22 mouse cellular contexts compared by ENCODE assay signal in the genomic region with DNA sequence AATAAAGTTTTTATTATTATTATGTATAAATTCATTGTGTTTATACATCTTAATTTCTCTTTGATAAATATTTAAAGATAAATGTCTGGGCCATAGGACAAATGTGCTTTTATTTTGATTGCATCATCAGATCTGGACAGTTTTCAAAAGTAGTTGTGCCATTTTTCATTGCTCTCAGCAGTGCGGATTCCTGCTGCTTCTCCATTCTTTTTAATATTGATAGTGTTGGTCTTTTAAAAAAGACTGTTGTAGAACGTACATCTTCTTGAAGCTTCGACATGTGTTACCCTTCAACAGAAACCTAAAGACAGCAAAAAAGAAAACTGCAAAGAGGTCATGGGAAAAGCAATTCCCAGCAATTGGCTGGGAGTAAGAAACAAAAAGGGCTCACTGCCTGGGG. TPM values are rescaled to one million over a fixed set of nuclear protein-coding genes. Genes with fewer than 3 reads are reported as not detected.
DNase-seq lines count a peak whose midpoint lies in the region; ATAC-seq and TF ChIP-seq lines count a peak whose summit lies in the region.
"Had no signal": no experiment of that assay in that cellular context is flagged by ENCODE, and none has a peak within 500 bp of the region (broad histone marks: within the 10 kb centered on the region; RNA-seq: fewer than 3 reads in every experiment).

No protein-coding gene starts in this region.

- peak; percentile 65 for ATAC-seq in lung, embryonic 14.5 days (ENCODE audit: insufficient read depth)
- ATAC-seq in lung, embryonic 16.5 days (ENCODE audit: low read depth), result peak; percentile 67
- ATAC-seq in stomach, embryonic 16.5 days (ENCODE audit: insufficient read depth, low FRiP score), result peak; percentile 40; the same call in 1 of the 2 replicates
- no peak for ATAC-seq in stomach, postnatal 0 days (ENCODE audit: low FRiP score, low TSS enrichment)
- ATAC-seq: forebrain, embryonic 14.5 days had no signal

- peak; percentile 84 for DNase-seq in lung, embryonic 14.5 days
- DNase-seq in lung, postnatal 4 days, result no peak
- no peak for DNase-seq in lung, postnatal 36 days
- DNase-seq in stomach, postnatal 0 days (ENCODE audit: low spot score), result no peak
- DNase-seq: adrenal gland, adult 2 months; adrenal gland, postnatal 10 days; adrenal gland, postnatal 25 days; cerebellum, adult 11 months; cerebellum, adult 18-20 months; cerebellum, adult 8-10 months; cerebellum, adult 9-11 months; cerebellum, postnatal 14 days; cerebellum, postnatal 36 days; embryo, embryonic 11 days had no signal

- TF ChIP-seq EP300 in stomach, postnatal 0 days (optimal IDR thresholded peaks at IDR 0.05), result no peak

- no peaks in the 10 kb centered on the region for H3K4me1 ChIP-seq in lung, embryonic 14.5 days (ENCODE audit: insufficient read depth)
- 0 out of 2 replicates have a peak, but pooled peaks cover 2% of the 10 kb centered on the region for H3K4me1 ChIP-seq in lung, embryonic 16.5 days (replicated peaks; ENCODE audit: control insufficient read depth, insufficient read depth, low read length)
- no peaks in the 10 kb centered on the region for H3K4me1 ChIP-seq in stomach, embryonic 16.5 days (ENCODE audit: control insufficient read depth, insufficient read depth, low read length)
- no peaks in the 10 kb centered on the region for H3K4me1 ChIP-seq in stomach, postnatal 0 days (replicated peaks; ENCODE audit: control insufficient read depth, insufficient read depth)
- H3K4me1 ChIP-seq: embryonic facial prominence, embryonic 13.5 days; embryonic facial prominence, embryonic 15.5 days; forebrain, embryonic 10.5 days; forebrain, embryonic 12.5 days had no signal

- H3K4me3 ChIP-seq in lung, embryonic 14.5 days (ENCODE audit: low read depth, low read length), result no peak overlapping the region
- no peak overlapping the region for H3K4me3 ChIP-seq in lung, embryonic 16.5 days (ENCODE audit: low read length)
- H3K4me3 ChIP-seq in stomach, embryonic 16.5 days (replicated peaks; ENCODE audit: low read length), result no peak overlapping the region
- H3K4me3 ChIP-seq in stomach, postnatal 0 days (ENCODE audit: low read depth, low read length), result no peak overlapping the region
- H3K4me3 ChIP-seq: embryonic facial prominence, embryonic 13.5 days; embryonic facial prominence, embryonic 15.5 days; erythroblast, embryonic 14.5 days; forebrain, embryonic 10.5 days; forebrain, embryonic 12.5 days had no signal

- H3K9me3 ChIP-seq in lung, embryonic 14.5 days (ENCODE audit: low read depth, low read length), result no peaks in the 10 kb centered on the region
- H3K9me3 ChIP-seq in lung, embryonic 16.5 days (ENCODE audit: control insufficient read depth, low read length), result no peaks in the 10 kb centered on the region
- no peaks in the 10 kb centered on the region for H3K9me3 ChIP-seq in stomach, embryonic 16.5 days (replicated peaks; ENCODE audit: control insufficient read depth, low read length)
- no peaks in the 10 kb centered on the region for H3K9me3 ChIP-seq in stomach, postnatal 0 days (ENCODE audit: control insufficient read depth, low read length)
- H3K9me3 ChIP-seq: embryonic facial prominence, embryonic 13.5 days; embryonic facial prominence, embryonic 15.5 days; forebrain, embryonic 10.5 days; forebrain, embryonic 12.5 days had no signal

- no peak overlapping the region for H3K9ac ChIP-seq in lung, embryonic 14.5 days
- no peak overlapping the region for H3K9ac ChIP-seq in lung, embryonic 16.5 days (ENCODE audit: low read length)
- H3K9ac ChIP-seq in stomach, embryonic 16.5 days (ENCODE audit: low read length), result no peak overlapping the region
- no peak overlapping the region for H3K9ac ChIP-seq in stomach, postnatal 0 days (ENCODE audit: low read length)
- H3K9ac ChIP-seq: embryonic facial prominence, embryonic 13.5 days; embryonic facial prominence, embryonic 15.5 days; forebrain, embryonic 12.5 days had no signal

- H3K27me3 ChIP-seq in lung, embryonic 14.5 days (ENCODE audit: insufficient read depth, low read length), result no peaks in the 10 kb centered on the region
- no peaks in the 10 kb centered on the region for H3K27me3 ChIP-seq in lung, embryonic 16.5 days (ENCODE audit: control insufficient read depth, insufficient read depth, low read depth, low read length)
- H3K27me3 ChIP-seq in stomach, embryonic 16.5 days (ENCODE audit: control insufficient read depth, insufficient read depth, low read length), result no peaks in the 10 kb centered on the region
- no peaks in the 10 kb centered on the region for H3K27me3 ChIP-seq in stomach, postnatal 0 days (ENCODE audit: control insufficient read depth, insufficient read depth, low read length)
- H3K27me3 ChIP-seq: embryonic facial prominence, embryonic 13.5 days; embryonic facial prominence, embryonic 15.5 days; forebrain, embryonic 12.5 days had no signal

- no peak for TF ChIP-seq CTCF in lung, embryonic 14.5 days (IDR thresholded peaks at IDR 0.05; ENCODE audit: low read depth)
- no peak for TF ChIP-seq CTCF in stomach, postnatal 0 days (IDR thresholded peaks at IDR 0.05; ENCODE audit: low read depth)

- H3K36me3 ChIP-seq in lung, embryonic 14.5 days (ENCODE audit: insufficient read depth), result no peaks in the 10 kb centered on the region
- H3K36me3 ChIP-seq in lung, embryonic 16.5 days (ENCODE audit: control insufficient read depth, insufficient read depth, low read length), result no peaks in the 10 kb centered on the region
- no peaks in the 10 kb centered on the region for H3K36me3 ChIP-seq in stomach, embryonic 16.5 days (ENCODE audit: control insufficient read depth, insufficient read depth, low read length)
- no peaks in the 10 kb centered on the region for H3K36me3 ChIP-seq in stomach, postnatal 0 days (ENCODE audit: control insufficient read depth, insufficient read depth, low read length)
- H3K36me3 ChIP-seq: embryonic facial prominence, embryonic 13.5 days; embryonic facial prominence, embryonic 15.5 days; forebrain, embryonic 10.5 days; forebrain, embryonic 12.5 days had no signal

- H3K4me2 ChIP-seq in lung, embryonic 14.5 days, result no peak overlapping the region
- no peak overlapping the region for H3K4me2 ChIP-seq in lung, embryonic 16.5 days (ENCODE audit: low read depth, low read length)
- no peak overlapping the region for H3K4me2 ChIP-seq in stomach, embryonic 16.5 days (ENCODE audit: low read depth, low read length)
- H3K4me2 ChIP-seq in stomach, postnatal 0 days (replicated peaks; ENCODE audit: low read depth), result no peak overlapping the region
- H3K4me2 ChIP-seq: embryonic facial prominence, embryonic 13.5 days; embryonic facial prominence, embryonic 15.5 days; forebrain, embryonic 12.5 days had no signal

- no peak overlapping the region for H3K27ac ChIP-seq in lung, embryonic 14.5 days (ENCODE audit: low read depth)
- H3K27ac ChIP-seq in lung, embryonic 16.5 days (ENCODE audit: low read length), result no peak overlapping the region
- peak overlapping the region; percentile 38; the same call in 1 of the 2 replicates for H3K27ac ChIP-seq in stomach, embryonic 16.5 days (ENCODE audit: low read length)
- H3K27ac ChIP-seq in stomach, postnatal 0 days (replicated peaks), result no peak overlapping the region
- H3K27ac ChIP-seq: embryonic facial prominence, embryonic 13.5 days; embryonic facial prominence, embryonic 15.5 days; forebrain, embryonic 10.5 days; forebrain, embryonic 12.5 days had no signal

- WGBS in lung, embryonic 14.5 days, result 39% methylated on average over 3 of the region's 3 CpGs
- WGBS in lung, embryonic 16.5 days, result 54% methylated on average over 3 of the region's 3 CpGs
- WGBS in stomach, embryonic 16.5 days, result 53% methylated on average over 3 of the region's 3 CpGs
- 55% methylated on average over 3 of the region's 3 CpGs for WGBS in stomach, postnatal 0 days

RNA-seq across cellular contexts. Expression of a gene that starts 49.1 kb away (rescaled TPM):
- polyA plus RNA-seq in lung, embryonic 14.5 days (2014; fragmentation: Nextera tagmentation; extraction: Ambion mirVana), result 8.8 TPM in 2 replicates
- polyA plus RNA-seq in lung, embryonic 16.5 days (2015; fragmentation: Nextera tagmentation; extraction: Ambion mirVana), result 9.7 and 13.0 TPM in 2 replicates
- 18.2 and 21.7 TPM in 2 replicates for polyA plus RNA-seq in stomach, embryonic 16.5 days (2015; fragmentation: Nextera tagmentation; extraction: Ambion mirVana)
- 12.2 and 12.8 TPM in 2 replicates for polyA plus RNA-seq in stomach, postnatal 0 days (2015; fragmentation: Nextera tagmentation; extraction: Ambion mirVana)
- polyA plus RNA-seq: erythroblast, embryonic 14.5 days had no signal
